Mouse (Mus musculus) heart, embryonic 11.5 days (tissue): ENCODE results near the gene Srp72. TPM values are rescaled to one million over a fixed set of nuclear protein-coding genes. Genes with fewer than 3 reads are reported as not detected.

Experiments used
- polyA plus RNA-seq: library from polyadenylated mRNA; unstranded; fragments of >200 nt; fragmentation: Nextera tagmentation; extraction: Ambion mirVana; gene quantifications from 2 replicates; pipeline ENCODE4 v1.2.1, GENCODE M21; 2014

Gene Srp72
- polyA plus RNA-seq, 1 experiment from 2014 or later = 51.9 TPM

Other genes starting within 250 kb of the Srp72 start
- 17.9 and 20.1 TPM in 2 replicates for gene Aasdh, start 69.2 kb upstream of the Srp72 start, polyA plus RNA-seq
- 270 and 300 TPM in 2 replicates for gene Paics, start 23.4 kb upstream of the Srp72 start, polyA plus RNA-seq
- 38.7 and 39.6 TPM in 2 replicates for gene Ppat, start 23.1 kb upstream of the Srp72 start, polyA plus RNA-seq
- 0.46 TPM in 1 of 2 replicates, not detected in the other for gene Arl9, start 29.4 kb downstream of the Srp72 start, polyA plus RNA-seq
- gene Thegl, start 41.3 kb downstream of the Srp72 start, polyA plus RNA-seq = 0.21 TPM in 1 of 2 replicates, not detected in the other
- gene Hopx, start 140.4 kb downstream of the Srp72 start, polyA plus RNA-seq = 13.0 and 19.7 TPM in 2 replicates
- 7.3 and 9.1 TPM in 2 replicates for gene Spink2, start 236.8 kb downstream of the Srp72 start, polyA plus RNA-seq